Mouse (Mus musculus) CH12.LX (cell line): ENCODE results near the gene Nol4l. TPM values are rescaled to one million over a fixed set of nuclear protein-coding genes. Genes with fewer than 3 reads are reported as not detected.

Source experiments
- DNase-seq: peaks from one replicate; pipeline ENCODE4 v3.0.0-alpha.2; 2013; ENCODE audit errors: extremely low read depth
- H3K27ac ChIP-seq: 2 replicates; pipeline ENCODE4 v1.5.1; 2012; ENCODE audit warnings: low read depth, mild to moderate bottlenecking, control low read depth, moderate library complexity; ENCODE audit not compliant: insufficient read depth
- H3K27me3 ChIP-seq: replicated peaks from 2 replicates; pipeline ENCODE3; 2012; ENCODE audit warnings: inconsistent platforms
- H3K36me3 ChIP-seq, 2 experiments: replicated peaks in 1 of 2; 2 replicates each; pipeline versions ENCODE3 to v1.6.1; 2012; ENCODE audit warnings: inconsistent platforms in 1 of 2, low read length in 1 of 2, mild to moderate bottlenecking in 1 of 2, mixed read lengths in 1 of 2, moderate library complexity in 1 of 2; ENCODE audit not compliant: control insufficient read depth in 1 of 2, insufficient read depth in 1 of 2
- H3K4me1 ChIP-seq, 2 experiments: 2 replicates each; pipeline ENCODE4 v1.6.1; 2012; ENCODE audit warnings: inconsistent platforms in 1 of 2, moderate library complexity in 1 of 2; ENCODE audit not compliant: insufficient read depth in 2 of 2, control insufficient read depth in 1 of 2
- H3K4me2 ChIP-seq: 2 replicates; pipeline ENCODE4 v1.6.1; 2012; ENCODE audit warnings: low read depth, mild to moderate bottlenecking, control low read depth; ENCODE audit not compliant: poor library complexity, insufficient read depth, severe bottlenecking
- H3K4me3 ChIP-seq, 3 experiments: fragments of 150-350 bp in 1 of 3; sonication (generic) in 1 of 3; replicated peaks in 1 of 3; 2 replicates each; pipeline versions ENCODE3 to v1.5.1; 2011 to 2012; ENCODE audit warnings: low read depth in 2 of 3, low read length in 2 of 3, mild to moderate bottlenecking in 2 of 3, moderate library complexity in 2 of 3, control low read depth in 1 of 3, improper control_type of control experiment in 1 of 3, inconsistent platforms in 1 of 3, mixed read lengths in 1 of 3; ENCODE audit not compliant: poor library complexity in 1 of 3
- H3K79me2 ChIP-seq: replicated peaks from 2 replicates; pipeline ENCODE4 v1.6.1; 2012; ENCODE audit warnings: mild to moderate bottlenecking, moderate library complexity; ENCODE audit not compliant: control insufficient read depth, poor library complexity, insufficient read depth, severe bottlenecking; ENCODE audit errors: extremely low read depth
- H3K9ac ChIP-seq: 2 replicates; pipeline ENCODE4 v1.6.1; 2012; ENCODE audit warnings: low read depth, mild to moderate bottlenecking, control low read depth, moderate library complexity; ENCODE audit not compliant: insufficient read depth
- H3K9me3 ChIP-seq: replicated peaks from 2 replicates; pipeline ENCODE3; 2012; ENCODE audit warnings: low read length, inconsistent platforms, mixed read lengths
- CHD2 ChIP-seq: IDR thresholded peaks from 2 replicates; pipeline ENCODE4 v1.6.1; 2011; ENCODE audit warnings: low read length, improper control_type of control experiment
- IRF4 ChIP-seq: IDR thresholded peaks from 2 replicates; pipeline ENCODE4 v1.6.1; 2014; ENCODE audit warnings: low read depth, mild to moderate bottlenecking, inconsistent platforms, low read length, improper control_type of control experiment
- JUN ChIP-seq: IDR thresholded peaks from 2 replicates; pipeline ENCODE4 v1.6.1; 2011; ENCODE audit warnings: low read depth, mild to moderate bottlenecking, low read length, improper control_type of control experiment, moderate library complexity; ENCODE audit not compliant: insufficient read depth
- JUND ChIP-seq: conservative IDR thresholded peaks from 2 replicates; pipeline ENCODE4 v1.6.1; 2011; ENCODE audit warnings: low read depth, low read length, improper control_type of control experiment
- KAT2A ChIP-seq: IDR thresholded peaks from 2 replicates; pipeline ENCODE4 v1.6.1; 2012; ENCODE audit warnings: low read length, improper control_type of control experiment, inconsistent platforms; ENCODE audit not compliant: insufficient replicate concordance
- MAFK ChIP-seq: IDR thresholded peaks from 2 replicates; pipeline ENCODE4 v1.6.1; 2011; ENCODE audit warnings: low read length, improper control_type of control experiment; ENCODE audit not compliant: insufficient replicate concordance
- MAX ChIP-seq: IDR thresholded peaks from 2 replicates; pipeline ENCODE4 v1.6.1; 2011; ENCODE audit warnings: low read length, improper control_type of control experiment
- MAZ ChIP-seq: IDR thresholded peaks from 2 replicates; pipeline ENCODE4 v1.6.1; 2012; ENCODE audit warnings: low read depth, mild to moderate bottlenecking, inconsistent platforms, low read length, improper control_type of control experiment, moderate library complexity
- NELFE ChIP-seq: IDR thresholded peaks from 2 replicates; pipeline ENCODE4 v1.6.1; 2011; ENCODE audit warnings: low read depth, low read length, improper control_type of control experiment
- NRF1 ChIP-seq: IDR thresholded peaks from 2 replicates; pipeline ENCODE4 v1.6.1; 2014; ENCODE audit warnings: low read depth, mild to moderate bottlenecking, inconsistent platforms, low read length, improper control_type of control experiment, moderate library complexity
- PAX5 ChIP-seq: IDR thresholded peaks from 2 replicates; pipeline ENCODE4 v1.6.1; 2012; ENCODE audit warnings: low read length, inconsistent platforms, mixed read lengths
- POLR2A ChIP-seq: IDR thresholded peaks from 2 replicates; pipeline ENCODE4 v1.6.1; 2011; ENCODE audit warnings: low read depth, mild to moderate bottlenecking, improper control_type of control experiment, low read length
- POLR2AphosphoS2 ChIP-seq: IDR thresholded peaks from 2 replicates; pipeline ENCODE4 v1.6.1; 2011; ENCODE audit warnings: low read depth, low read length, improper control_type of control experiment
- RCOR1 ChIP-seq: conservative IDR thresholded peaks from 2 replicates; pipeline ENCODE4 v1.6.1; 2012; ENCODE audit warnings: low read depth, mild to moderate bottlenecking, inconsistent platforms, low read length, improper control_type of control experiment
- SIN3A ChIP-seq: IDR thresholded peaks from 2 replicates; pipeline ENCODE4 v1.6.1; 2012; ENCODE audit warnings: low read length, improper control_type of control experiment, inconsistent platforms
- SMC3 ChIP-seq: IDR thresholded peaks from 2 replicates; pipeline ENCODE4 v1.6.1; 2011; ENCODE audit warnings: low read depth, low read length, improper control_type of control experiment
- UBTF ChIP-seq: IDR thresholded peaks from 2 replicates; pipeline ENCODE4 v1.6.1; 2012; ENCODE audit warnings: low read depth, mild to moderate bottlenecking, inconsistent platforms, low read length, improper control_type of control experiment, moderate library complexity
- USF1 ChIP-seq: IDR thresholded peaks from 2 replicates; pipeline ENCODE4 v1.6.1; 2014; ENCODE audit warnings: low read depth, mild to moderate bottlenecking, inconsistent platforms, low read length, improper control_type of control experiment
- USF2 ChIP-seq: conservative IDR thresholded peaks from 2 replicates; pipeline ENCODE4 v1.6.1; 2011; ENCODE audit warnings: low read depth, low read length, improper control_type of control experiment
- ZC3H11A ChIP-seq: IDR thresholded peaks from 2 replicates; pipeline ENCODE4 v1.6.1; 2012; ENCODE audit warnings: low read depth, mild to moderate bottlenecking, inconsistent platforms, low read length, improper control_type of control experiment
- ZKSCAN1 ChIP-seq: IDR thresholded peaks from 2 replicates; pipeline ENCODE4 v1.6.1; 2012; ENCODE audit warnings: low read depth, inconsistent platforms, low read length, improper control_type of control experiment, borderline replicate concordance
- ZMIZ1 ChIP-seq: IDR thresholded peaks from 2 replicates; pipeline ENCODE4 v1.6.1; 2012; ENCODE audit warnings: low read depth, mild to moderate bottlenecking, inconsistent platforms, low read length, improper control_type of control experiment
- dilution Hi-C: fragments of 300-500 bp; cut with MboI; formaldehyde crosslinking; loops from 2 replicates; pipeline ENCODE4 v1.14.3; 2020; ENCODE audit warnings: low sequenced_read_pairs; ENCODE audit not compliant: extremely low pct_unique_long_range_greater_than_20kb, extremely low pct_ligation_motif_present
- in situ Hi-C: fragments of 300-500 bp; cut with MboI; formaldehyde crosslinking; loops from 3 replicates; pipeline ENCODE4 v1.14.3; 2019; ENCODE audit warnings: low sequenced_read_pairs, low pct_ligation_motif_present, low pct_unique_long_range_greater_than_20kb, mixed read lengths
- polyA plus RNA-seq: library from polyadenylated mRNA; unstranded; fragments of >175 nt; gene quantifications from 2 replicates; pipeline ENCODE4 v1.2.1, GENCODE M21; 2012; ENCODE audit warnings: low read depth; ENCODE audit not compliant: insufficient read length
- total RNA-seq, 2 experiments: library from RNA; depleted of rRNA; stranded (reverse); fragments of 300-350 nt in 1 of 2; fragments of >200 nt in 1 of 2; gene quantifications; 2 replicates each; pipeline ENCODE4 v1.2.3; 2012 to 2014

The Nol4l gene
- total and polyA plus RNA-seq, 3 experiments: 1.3 to 3.7 (median 3.5) TPM

DNA sequence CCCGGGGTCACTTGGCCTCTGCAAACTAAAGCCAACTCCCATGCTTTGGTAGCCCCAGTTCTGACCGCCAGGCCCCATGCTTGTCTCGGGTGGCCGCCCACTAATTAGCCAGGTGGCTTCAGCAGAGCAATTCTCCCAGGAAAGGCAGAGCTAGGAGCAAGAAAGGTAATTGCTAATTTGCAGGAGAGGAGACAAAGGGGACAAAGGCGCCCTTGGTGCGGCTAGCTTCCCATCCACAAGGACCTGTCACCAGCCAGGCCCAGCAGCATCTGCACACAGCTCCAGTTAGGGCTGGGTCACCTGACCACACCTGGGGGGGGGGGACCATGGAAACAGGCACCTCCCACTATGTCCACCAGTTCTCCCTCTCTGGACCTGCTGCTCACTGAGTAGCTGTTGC, 18.2 kb downstream of the Nol4l start:
- H3K4me1 ChIP-seq: peaks cover 29 to 43% of the 10 kb centered on the region in 2 experiments
- in situ Hi-C loops: loop anchor here (5.0 kb wide), 1 partner anchor 66 kb away; no protein-coding TSS in a partner anchor
- no peaks in the 10 kb centered on the region for H3K79me2 ChIP-seq
- no peak overlapping the region for H3K27ac ChIP-seq
- H3K4me2 ChIP-seq: no peak overlapping the region
- dilution Hi-C loops: no loop called here
- H3K36me3 ChIP-seq: peaks cover 3 to 5% of the 10 kb centered on the region in 2 experiments
- no peaks in the 10 kb centered on the region for H3K9me3 ChIP-seq
- H3K4me3 ChIP-seq: no peak overlapping the region
- TF ChIP-seq SMC3 (no peak), ZMIZ1 (no peak)
- H3K27me3 ChIP-seq: no peaks in the 10 kb centered on the region
- no peak overlapping the region for H3K9ac ChIP-seq
- no peak for DNase-seq

DNA sequence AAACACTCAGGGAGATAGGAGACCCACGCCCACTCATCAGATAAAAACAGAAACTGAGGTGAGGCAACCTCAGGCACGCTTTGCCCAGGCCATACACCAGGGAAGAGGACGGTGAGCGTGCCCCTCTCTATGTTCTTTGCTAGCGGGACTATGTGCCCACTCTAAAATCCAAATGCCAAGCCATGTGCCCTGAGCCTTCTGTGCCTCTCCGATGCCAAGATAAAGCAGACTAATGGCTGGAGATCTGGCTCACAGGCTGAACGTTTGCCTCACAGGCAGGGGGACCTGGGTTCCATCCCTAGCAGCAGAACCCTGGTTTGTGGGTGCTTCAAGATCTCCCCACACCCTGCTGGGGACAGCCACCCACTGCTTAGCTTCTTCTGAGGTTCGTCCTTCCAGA, 19.6 kb downstream of the Nol4l start:
- H3K27me3 ChIP-seq: no peaks in the 10 kb centered on the region
- in situ Hi-C loops: loop anchor here (5.0 kb wide), 1 partner anchor 67 kb away; no protein-coding TSS in a partner anchor
- peaks cover 36 to 53% of the 10 kb centered on the region in 2 experiments for H3K4me1 ChIP-seq
- TF ChIP-seq USF1: no peak
- TF ChIP-seq POLR2A: no peak
- TF ChIP-seq SIN3A: no peak
- TF ChIP-seq RCOR1: no peak
- TF ChIP-seq IRF4: no peak
- TF ChIP-seq USF2: no peak
- TF ChIP-seq JUND: no peak
- TF ChIP-seq UBTF: no peak
- TF ChIP-seq JUN: no peak
- no peak for TF ChIP-seq MAZ
- no peak for TF ChIP-seq PAX5
- TF ChIP-seq NRF1: no peak
- TF ChIP-seq KAT2A: no peak
- TF ChIP-seq MAFK: no peak
- no peak for TF ChIP-seq MAX
- TF ChIP-seq CHD2: no peak
- no peak for TF ChIP-seq NELFE
- no peak for TF ChIP-seq ZC3H11A
- no peak for TF ChIP-seq ZKSCAN1
- TF ChIP-seq POLR2AphosphoS2: no peak
- H3K36me3 ChIP-seq: no peaks in the 10 kb centered on the region
- DNase-seq: no peak
- no peak overlapping the region for H3K4me2 ChIP-seq
- dilution Hi-C loops: no loop called here
- H3K79me2 ChIP-seq: no peaks in the 10 kb centered on the region
- H3K27ac ChIP-seq: no peak overlapping the region
- no peaks in the 10 kb centered on the region for H3K9me3 ChIP-seq
- no peak overlapping the region for H3K9ac ChIP-seq
- H3K4me3 ChIP-seq: no peak overlapping the region
